Comparison of ENCODE assay signal across 12 mouse cellular contexts in genomic region chr8:106620488-106620887, GRCm38 (mm10). TPM values are rescaled to one million over a fixed set of nuclear protein-coding genes. Genes with fewer than 3 reads are reported as not detected.
DNase-seq lines count a peak whose midpoint lies in the region; ATAC-seq and TF ChIP-seq lines count a peak whose summit lies in the region.
"Had no signal": no experiment of that assay in that cellular context is flagged by ENCODE, and none has a peak within 500 bp of the region (broad histone marks: within the 10 kb centered on the region; RNA-seq: fewer than 3 reads in every experiment).

No protein-coding gene starts in this region.

- 78% methylated on average over 2 of the region's 2 CpGs for WGBS in embryonic facial prominence, embryonic 15.5 days

- TF ChIP-seq POLR2A in brain, embryonic 14.5 days (IDR thresholded peaks at IDR 0.05; ENCODE audit: borderline replicate concordance, extremely low read depth, insufficient read depth, insufficient read length, poor library complexity, severe bottlenecking): no peak

- peaks cover 44% of the 10 kb centered on the region for H3K4me1 ChIP-seq in embryonic facial prominence, embryonic 15.5 days

- no peak overlapping the region for H3K4me3 ChIP-seq in embryonic facial prominence, embryonic 15.5 days (replicated peaks)
- H3K4me3 ChIP-seq: heart, embryonic 12.5 days; left cerebral cortex, adult 2 months had no signal

- no peaks in the 10 kb centered on the region for H3K27me3 ChIP-seq in embryonic facial prominence, embryonic 15.5 days
- H3K27me3 ChIP-seq: heart, embryonic 12.5 days had no signal

- no peak overlapping the region for H3K4me2 ChIP-seq in embryonic facial prominence, embryonic 15.5 days (replicated peaks)

- DNase-seq in left cerebral cortex, postnatal 4 days: peak; percentile 11
- no peak for DNase-seq in left cerebral cortex, postnatal 25 days (ENCODE audit: low spot score in 2 of 2)
- peak; percentile 24 for DNase-seq in brain, embryonic 14.5 days (ENCODE audit: low read depth)
- DNase-seq in lung, postnatal 25 days (ENCODE audit: low spot score): peak; percentile 65
- no peak for DNase-seq in right cerebral cortex, adult 2 months (ENCODE audit: low spot score in 2 of 2)
- no peak for DNase-seq in ovary, postnatal 10 days (ENCODE audit: low spot score)

- no peaks in the 10 kb centered on the region for H3K9me3 ChIP-seq in embryonic facial prominence, embryonic 15.5 days (replicated peaks)
- H3K9me3 ChIP-seq: heart, embryonic 12.5 days had no signal

- H3K27ac ChIP-seq in embryonic facial prominence, embryonic 15.5 days (replicated peaks): no peak overlapping the region
- H3K27ac ChIP-seq: left cerebral cortex, adult 2 months; macrophage had no signal

- intact Hi-C loops in left cerebral cortex, postnatal 4 days (cut with DNase I): no loop called here
- intact Hi-C loops in left cerebral cortex, postnatal 25 days (cut with DNase I): no loop called here

- H3K9ac ChIP-seq in embryonic facial prominence, embryonic 15.5 days: no peak overlapping the region
- H3K9ac ChIP-seq: heart, embryonic 12.5 days had no signal

- H3K36me3 ChIP-seq in embryonic facial prominence, embryonic 15.5 days: no peaks in the 10 kb centered on the region
- H3K36me3 ChIP-seq: heart, embryonic 12.5 days had no signal

- TF ChIP-seq CTCF in brain, embryonic 14.5 days (IDR thresholded peaks at IDR 0.05; ENCODE audit: borderline replicate concordance, extremely low read depth, insufficient read depth, insufficient read length): no peak

- ATAC-seq in embryonic facial prominence, embryonic 15.5 days (ENCODE audit: insufficient number of reproducible peaks, low FRiP score, low TSS enrichment, low read depth): peak; percentile 15; the same call in 1 of the 2 replicates
- ATAC-seq: CD4-positive, CD25-positive, alpha-beta regulatory T cell, adult 4 months; inflammation-experienced regulatory T-cells, adult 6 months had no signal

RNA-seq across cellular contexts. Expression of gene Cdh1, which starts 17.3 kb away (rescaled TPM):
- total RNA-seq in left cerebral cortex, postnatal 4 days (2021): 1 to 10 TPM; 4.1 to 4.2 TPM
- 1 to 10 TPM; 2.3 to 2.5 TPM for total RNA-seq in left cerebral cortex, postnatal 25 days (2021)
- 3.1 and 4.3 TPM in 2 replicates for polyA plus RNA-seq in brain, embryonic 14.5 days (2012; rRNA removed)
- polyA plus RNA-seq in embryonic facial prominence, embryonic 15.5 days (2015; fragmentation: Nextera tagmentation; extraction: Ambion mirVana): 60.8 and 72.0 TPM in 2 replicates

RNA-seq across cellular contexts. Expression of gene Gm10073, which starts 47.2 kb away (rescaled TPM):
- total RNA-seq in left cerebral cortex, postnatal 4 days (2021): 100 to 1,000 TPM; 117 to 133 TPM
- 10 to 100 TPM; 72.9 to 84.4 TPM for total RNA-seq in left cerebral cortex, postnatal 25 days (2021)
- 24.3 and 67.4 TPM in 2 replicates for polyA plus RNA-seq in brain, embryonic 14.5 days (2012; rRNA removed)
- 11.1 and 22.1 TPM in 2 replicates for polyA plus RNA-seq in embryonic facial prominence, embryonic 15.5 days (2015; fragmentation: Nextera tagmentation; extraction: Ambion mirVana)

Comparison
In these comparisons a context has a peak if more than half of its experiments do, and no peak if none do; other contexts are left out.
1. DNase-seq: peak in left cerebral cortex, postnatal 4 days (single experiment), brain, embryonic 14.5 days (single experiment) and lung, postnatal 25 days (single experiment); none in left cerebral cortex, postnatal 25 days (0 of 2), right cerebral cortex, adult 2 months (0 of 2) and ovary, postnatal 10 days (single experiment).